Mouse (Mus musculus): ENCODE results near the gene C1qtnf6.
A peak's percentile ranks its signal among the peaks of the same experiment; 100 is the strongest.

The C1qtnf6 gene

DNA sequence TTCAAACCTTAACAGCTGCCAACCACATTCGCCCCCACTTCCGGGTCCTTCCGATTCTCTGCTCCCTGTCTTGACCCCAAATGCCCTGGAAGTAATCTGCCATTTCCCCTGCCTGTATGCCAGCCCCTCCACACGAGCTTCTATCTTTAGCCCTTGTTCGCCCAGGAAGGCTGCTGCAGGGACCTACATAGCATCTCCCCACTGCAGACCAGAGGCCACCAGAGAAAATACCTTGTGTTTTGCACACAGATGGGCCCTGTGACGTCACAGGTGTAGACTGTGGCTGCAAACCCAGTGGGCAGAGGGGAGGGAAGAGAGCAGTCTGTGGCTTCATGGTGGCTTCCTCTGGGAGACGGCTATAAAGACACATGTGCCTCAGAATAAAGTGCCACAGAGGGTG, 13.0 kb downstream of the C1qtnf6 start:
- DNase-seq (ENCODE audit: extremely low spot score, low spot score), result no peak

DNA sequence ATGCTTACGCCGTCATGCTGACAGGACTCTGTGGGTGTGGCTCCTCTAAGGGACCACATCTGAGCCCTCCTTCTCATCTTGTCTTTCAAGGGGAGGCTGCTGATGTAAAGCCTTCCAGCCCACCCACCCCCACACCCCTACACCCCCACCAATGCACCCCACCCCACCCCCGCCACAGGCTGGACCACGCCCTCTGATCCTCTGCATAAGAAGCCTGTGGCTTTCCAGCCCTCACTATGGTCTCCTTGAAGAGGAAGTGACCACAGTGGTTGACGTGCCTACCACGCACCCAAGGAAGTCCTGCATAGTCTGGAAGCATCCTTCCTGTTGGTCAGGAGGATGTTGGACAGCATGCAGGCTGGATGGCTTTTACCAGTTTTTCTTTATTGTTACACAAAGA, 15.5 kb downstream of the C1qtnf6 start:
- DNase-seq (ENCODE audit: extremely low spot score, low spot score), result no peak

DNA sequence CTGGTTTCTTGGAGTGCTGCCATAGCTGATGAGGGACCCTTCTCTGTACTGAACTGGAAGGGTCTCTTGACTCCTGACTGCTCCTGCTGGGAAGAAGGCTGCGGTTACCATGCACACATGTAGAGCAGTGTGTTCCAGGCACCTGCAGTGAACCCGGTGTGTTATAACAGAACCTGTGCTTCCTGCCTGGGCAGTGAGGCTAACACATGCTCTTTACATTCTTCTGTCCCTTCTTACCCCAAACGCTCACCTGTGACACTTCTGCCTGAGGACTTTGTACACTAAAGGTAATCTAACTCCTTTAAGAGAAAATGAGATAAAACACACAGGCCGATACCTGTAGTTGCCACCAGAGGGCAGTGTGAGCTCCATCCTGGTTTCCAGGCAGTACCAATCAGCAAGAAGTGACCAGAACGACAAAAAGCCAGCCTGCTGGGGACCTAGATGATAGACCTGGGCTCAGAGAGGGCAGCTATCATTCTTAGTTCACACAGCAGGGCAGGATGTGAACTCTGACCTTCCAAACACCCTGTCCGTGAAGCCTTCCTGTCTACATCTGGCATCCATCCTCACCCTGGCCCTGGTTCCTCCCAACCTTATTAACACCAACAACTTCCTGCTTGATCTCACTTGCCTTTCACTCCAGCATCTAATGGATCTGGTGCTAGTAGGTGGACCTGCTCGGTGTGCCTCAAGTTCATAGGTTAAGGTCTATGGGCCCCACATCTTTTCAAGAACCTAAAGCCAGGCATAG, 16.6 kb downstream of the C1qtnf6 start:
- DNase-seq (ENCODE audit: extremely low spot score, low spot score), result peak; percentile 81

DNA sequence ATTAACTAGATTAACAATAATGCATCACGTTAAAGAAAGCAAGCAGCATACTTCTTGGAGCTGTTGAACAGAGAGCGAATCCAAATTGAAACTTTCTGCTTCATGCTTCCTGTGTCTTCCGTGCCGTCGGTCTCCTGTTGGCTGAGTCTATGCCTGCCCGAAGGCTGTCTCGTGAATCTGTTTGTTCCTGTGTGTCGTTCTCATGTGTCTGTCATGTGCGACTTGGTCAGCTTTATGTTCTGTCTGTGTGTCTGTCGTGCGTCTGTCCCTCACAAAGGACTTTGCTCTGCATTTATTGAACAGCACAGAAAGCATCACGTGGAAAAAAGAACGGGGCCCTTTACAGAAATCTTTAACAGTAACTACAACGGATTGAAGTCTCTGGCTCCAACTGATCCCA, 18.2 kb downstream of the C1qtnf6 start:
- no peak for DNase-seq (ENCODE audit: extremely low spot score, low spot score)

DNA sequence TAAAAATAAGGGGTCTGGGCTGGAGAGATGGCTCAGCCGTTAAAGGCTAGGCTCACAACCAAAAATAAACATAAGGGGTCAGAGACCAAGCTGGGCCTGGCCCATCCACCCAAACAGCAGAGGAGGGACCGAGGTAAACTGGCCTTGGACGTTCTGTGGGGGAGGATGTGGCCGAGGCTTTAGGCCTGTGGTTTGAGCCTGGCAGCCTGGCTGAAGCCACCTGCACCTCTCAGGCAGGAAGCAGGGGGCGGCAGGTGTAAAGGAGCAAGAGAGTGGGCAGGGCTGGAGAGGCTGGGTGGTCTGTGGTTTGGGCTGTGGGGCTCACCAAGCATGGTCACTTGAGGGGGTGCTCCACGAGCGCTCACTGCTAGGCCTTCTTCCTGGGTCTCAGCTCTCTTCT, 19.3 kb downstream of the C1qtnf6 start:
- DNase-seq (ENCODE audit: extremely low spot score, low spot score), result no peak

DNA sequence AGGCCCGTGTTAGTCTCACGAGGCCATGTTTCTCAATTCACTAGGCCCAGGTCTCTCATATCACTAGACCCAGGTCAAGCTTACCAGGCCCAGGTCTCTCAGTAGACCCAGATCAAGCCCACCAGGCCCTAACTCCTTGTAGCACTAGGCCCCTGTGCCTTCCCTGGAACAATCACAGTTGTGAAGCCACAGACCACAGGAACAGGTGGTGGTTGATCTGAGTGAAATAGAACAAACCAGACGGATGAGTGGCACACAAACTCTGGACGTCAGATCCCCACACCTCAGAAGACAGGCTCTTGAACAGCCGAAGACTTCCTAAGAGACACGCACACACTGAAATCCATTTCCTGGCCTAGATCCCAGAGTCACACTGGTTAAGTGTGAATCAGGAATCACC, 20.5 kb downstream of the C1qtnf6 start:
- DNase-seq (ENCODE audit: extremely low spot score, low spot score), result no peak

DNA sequence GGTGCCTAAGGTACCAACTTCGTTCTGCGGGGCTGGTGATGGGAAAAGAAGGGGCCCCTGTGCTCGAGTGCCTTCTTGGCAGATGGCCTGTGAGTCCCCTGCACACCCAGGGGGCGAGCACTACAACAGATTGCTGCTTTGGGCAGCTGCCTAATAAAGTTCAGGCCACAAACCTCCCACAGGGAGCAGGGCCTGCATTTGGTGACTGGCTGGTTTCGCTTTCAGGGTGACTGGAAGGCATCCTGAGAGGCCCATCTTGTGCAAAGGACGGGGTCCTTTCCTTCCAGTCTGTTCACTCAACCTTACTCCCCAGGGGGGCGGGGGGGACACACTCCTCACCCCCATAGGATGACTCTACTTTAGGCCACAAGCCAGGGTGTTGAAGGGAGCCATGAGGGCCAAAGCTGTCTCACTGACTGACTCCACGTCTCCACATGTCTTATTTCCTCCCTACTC, 21.1 kb downstream of the C1qtnf6 start:
- peak; percentile 33 for DNase-seq (ENCODE audit: extremely low spot score, low spot score)

DNA sequence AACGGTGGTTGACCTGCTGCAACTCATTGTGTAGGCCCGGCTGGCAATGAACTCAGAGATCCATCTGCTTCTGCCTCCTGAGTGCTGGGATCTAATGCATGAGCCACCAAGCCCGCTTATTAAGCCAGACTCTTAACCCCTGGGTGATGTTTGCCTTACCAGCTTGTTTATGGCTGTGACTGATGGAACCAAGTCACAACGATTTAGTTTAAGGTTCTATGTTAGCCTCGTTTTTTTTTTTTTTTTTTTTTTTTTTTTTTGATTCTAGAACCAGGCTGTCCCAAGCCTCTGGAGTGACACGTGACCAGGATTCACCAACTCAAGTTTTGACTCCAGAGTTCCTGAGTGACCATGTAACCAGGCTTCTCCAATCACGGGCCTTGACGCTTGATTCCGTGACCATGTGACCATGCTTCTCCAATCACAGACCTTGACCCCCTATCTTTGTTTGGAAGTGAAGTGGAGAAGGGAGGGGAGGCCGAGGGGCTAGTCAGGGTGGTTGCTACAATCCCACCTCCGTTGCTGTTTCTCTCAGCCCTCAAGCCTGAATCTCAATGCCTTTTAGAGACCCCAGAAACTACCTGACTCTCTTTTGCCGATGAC, 21.8 kb downstream of the C1qtnf6 start:
- no peak for DNase-seq (ENCODE audit: extremely low spot score, low spot score)

DNA sequence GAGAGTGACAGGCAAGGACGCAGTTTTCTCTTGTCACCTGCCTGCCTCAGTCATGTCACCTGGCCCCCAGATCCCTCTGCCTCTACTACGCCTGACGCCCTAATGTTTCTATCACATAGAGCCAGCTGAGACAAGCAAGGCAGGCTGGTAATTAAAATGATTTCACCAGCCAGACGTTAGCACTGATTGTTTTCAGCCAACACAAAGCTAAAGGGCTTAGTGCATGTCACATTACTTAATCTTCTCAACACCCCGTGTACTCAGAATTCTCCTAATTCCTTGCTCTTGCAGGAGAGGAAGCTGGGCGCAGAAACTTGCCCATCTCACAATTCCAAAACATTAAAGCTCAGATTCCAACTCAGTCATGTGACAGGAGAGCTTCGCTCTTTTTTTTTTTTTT, 22.8 kb downstream of the C1qtnf6 start:
- DNase-seq (ENCODE audit: extremely low spot score, low spot score), result no peak

DNA sequence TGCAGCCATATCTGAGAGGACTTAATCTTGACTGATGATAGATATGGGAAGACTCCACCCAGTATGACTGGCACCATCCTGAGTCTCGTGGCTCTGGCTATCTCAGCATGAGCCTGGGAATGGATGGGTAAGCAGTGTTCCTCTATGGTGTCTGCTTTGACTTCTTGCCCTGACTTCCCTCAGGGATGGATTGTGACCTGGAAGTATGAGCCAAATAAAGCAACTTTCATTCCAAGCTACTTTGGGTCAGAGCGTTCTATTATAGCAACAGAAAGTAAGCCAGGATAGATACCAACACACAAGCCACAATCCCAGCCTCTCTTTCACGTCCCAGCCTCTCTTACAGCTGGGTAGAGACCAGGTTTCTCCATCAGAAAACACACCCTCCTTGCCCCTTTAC, 25.7 kb downstream of the C1qtnf6 start:
- no peak for DNase-seq (ENCODE audit: extremely low spot score, low spot score)

DNA sequence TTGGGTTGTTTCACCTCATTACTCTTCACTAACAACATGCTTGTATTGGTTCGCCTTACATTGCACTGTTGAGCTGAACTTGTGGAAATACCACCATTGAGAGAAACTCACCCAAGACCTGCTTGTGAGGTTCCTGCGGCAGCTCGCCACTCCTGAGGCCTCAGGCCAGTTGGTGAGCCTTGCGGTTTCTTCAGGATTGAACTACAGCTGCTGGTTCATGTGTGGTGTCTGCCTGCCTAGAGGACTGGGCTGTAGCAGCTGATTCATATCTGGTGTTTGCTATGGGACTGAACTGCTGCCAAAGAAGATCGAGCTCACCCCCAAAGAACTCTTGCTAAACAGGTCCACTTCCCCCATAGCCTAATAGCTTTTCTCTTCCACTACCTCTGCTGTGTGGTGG, 26.4 kb downstream of the C1qtnf6 start:
- DNase-seq (ENCODE audit: extremely low spot score, low spot score), result no peak

DNA sequence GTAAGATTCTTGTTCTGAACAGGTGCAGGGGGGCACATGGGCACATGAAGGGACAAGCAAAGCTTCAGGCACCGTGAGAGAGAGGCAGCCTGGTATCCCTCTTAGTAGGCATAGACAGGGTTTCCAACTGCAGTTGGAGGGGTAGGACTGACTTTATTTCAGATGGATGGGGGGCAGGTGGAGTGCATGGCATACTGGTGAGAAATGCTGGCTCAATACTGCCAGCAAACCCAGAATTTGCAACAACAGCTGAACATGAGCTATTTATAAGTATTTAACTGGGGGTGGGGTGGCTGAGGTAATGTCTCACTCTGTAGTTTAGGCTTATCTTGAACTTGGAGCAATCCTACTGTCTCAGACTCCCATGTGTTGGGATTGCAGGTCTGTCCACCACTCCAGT, 27.2 kb downstream of the C1qtnf6 start:
- no peak for DNase-seq (ENCODE audit: extremely low spot score, low spot score)

DNA sequence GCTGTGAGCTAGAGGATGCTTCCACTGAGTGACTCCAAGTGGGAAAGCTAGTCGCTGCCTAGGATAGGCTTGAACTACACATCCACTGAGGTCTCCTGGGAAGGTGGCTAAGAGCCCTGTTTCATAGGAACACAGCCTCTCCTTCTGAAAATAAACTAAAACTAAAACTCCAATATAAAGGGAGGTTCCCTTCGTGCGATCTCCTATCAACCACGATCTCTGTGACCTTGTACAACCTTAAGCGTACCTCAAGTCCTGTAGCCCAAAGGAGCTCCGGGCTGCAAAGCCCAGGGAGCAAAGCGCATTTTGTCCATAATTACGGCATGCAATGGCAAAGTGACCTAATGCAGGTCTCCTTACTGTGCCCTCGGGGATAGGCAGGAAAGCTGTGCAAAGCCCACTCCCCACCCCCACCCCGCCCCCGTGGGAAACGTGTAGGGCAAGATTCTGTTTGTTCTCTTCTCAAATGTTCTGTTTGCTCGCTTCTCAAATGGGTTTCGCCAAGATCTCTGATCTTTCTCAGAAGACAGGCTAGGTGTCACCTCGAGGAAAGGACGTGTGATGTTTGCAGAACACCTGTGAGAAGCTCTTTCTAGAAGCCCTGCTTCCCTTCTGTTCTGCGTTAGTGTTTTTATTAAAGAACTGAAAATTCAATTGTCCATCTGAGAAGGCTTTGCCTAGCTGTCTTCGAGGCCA, 28.6 kb downstream of the C1qtnf6 start:
- no peak for DNase-seq (ENCODE audit: extremely low spot score, low spot score)

DNA sequence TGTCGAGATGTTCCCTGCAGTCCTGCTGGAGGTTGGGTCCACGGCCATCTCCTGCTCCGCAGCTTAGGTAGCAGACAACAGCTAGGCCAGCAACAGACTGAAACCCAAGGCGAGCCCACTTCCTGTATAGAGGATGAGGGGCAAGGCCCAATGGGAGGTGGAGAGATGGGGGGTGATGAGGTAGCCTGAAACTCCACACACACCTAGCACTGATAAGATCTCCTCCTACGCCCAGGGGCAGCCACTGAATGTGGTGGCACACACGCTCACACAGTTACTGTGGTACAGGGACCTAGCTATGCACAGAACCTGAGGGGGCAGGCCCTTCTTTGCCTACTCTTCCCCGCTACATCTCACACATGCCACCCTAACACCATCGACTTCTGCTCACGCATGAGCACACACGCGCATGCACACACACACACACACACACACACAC, 36.2 kb downstream of the C1qtnf6 start, which contains the start of gene Il2rb:
Gene Il2rb (minus strand): TSS at position 304 of the 439 bp plus-strand sequence.
- no peak for DNase-seq (ENCODE audit: extremely low spot score, low spot score)

DNA sequence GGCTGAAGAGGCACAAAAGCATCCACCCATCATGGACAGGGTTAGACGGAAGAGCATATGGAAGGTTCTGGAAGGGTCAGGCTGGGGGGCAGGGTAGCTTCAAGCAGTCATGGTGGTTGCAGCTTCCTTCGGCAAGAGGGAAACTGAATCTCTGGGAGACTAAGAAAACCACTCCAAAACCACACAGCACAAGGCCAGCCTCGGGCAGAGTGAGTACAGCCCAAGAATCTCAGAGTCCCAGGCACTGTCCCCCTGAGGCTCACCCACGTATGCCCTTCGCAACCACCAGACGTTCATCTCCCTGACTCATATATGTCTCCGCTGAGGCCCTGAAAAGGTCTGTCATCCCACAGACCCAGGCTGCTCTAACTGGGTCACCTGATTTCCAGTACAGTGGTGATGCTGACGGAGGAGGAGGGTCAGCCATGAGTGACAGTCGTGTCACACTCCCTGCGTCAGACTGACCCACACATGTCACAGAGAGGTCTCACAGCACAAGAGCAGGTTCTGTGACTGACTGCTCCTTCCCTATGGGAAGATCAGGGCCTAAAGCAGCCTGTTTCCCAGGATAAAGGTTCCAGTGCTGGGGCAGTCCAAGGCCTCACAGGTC, 37.7 kb downstream of the C1qtnf6 start:
- no peak for DNase-seq (ENCODE audit: extremely low spot score, low spot score)

DNA sequence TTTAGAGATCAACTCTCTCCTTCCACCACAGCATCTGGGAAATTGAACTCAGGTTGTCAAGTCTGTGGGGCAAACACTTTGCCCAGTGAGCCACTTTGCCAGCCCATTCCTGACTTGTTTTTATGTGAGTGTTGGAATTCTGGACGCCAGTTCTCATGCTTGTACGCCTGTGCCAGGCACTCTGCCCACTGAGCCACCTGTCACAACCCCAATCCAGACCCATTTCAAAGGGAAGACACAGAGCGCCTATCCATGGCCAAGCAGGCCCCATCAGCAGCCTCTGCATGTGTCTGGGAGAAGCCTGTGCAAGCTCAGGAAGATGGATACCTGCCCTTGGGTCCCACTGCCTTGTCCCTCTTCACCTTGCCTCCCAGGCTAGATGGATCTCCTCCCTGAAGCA, 39.9 kb downstream of the C1qtnf6 start:
- no peak for DNase-seq (ENCODE audit: extremely low spot score, low spot score)

DNA sequence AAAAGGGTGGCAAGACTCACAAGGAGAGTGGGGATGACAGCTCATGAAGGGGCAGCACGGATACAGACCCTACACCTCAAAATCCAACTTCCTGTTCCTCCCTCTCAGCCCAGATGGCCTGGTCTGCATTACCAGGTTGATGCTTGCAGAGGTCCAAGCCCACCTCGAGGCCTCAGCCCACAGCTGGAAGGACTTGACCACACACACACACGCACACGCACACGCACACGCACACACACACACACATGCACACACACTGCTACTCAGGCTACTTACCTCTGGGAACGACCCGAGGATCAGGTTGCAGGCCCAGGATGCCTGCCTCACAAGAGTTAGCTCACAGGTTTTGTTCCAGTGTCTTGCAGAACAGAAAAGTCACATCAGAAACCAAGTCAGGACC, 41.3 kb downstream of the C1qtnf6 start:
- no peak for DNase-seq (ENCODE audit: extremely low spot score, low spot score)

DNA sequence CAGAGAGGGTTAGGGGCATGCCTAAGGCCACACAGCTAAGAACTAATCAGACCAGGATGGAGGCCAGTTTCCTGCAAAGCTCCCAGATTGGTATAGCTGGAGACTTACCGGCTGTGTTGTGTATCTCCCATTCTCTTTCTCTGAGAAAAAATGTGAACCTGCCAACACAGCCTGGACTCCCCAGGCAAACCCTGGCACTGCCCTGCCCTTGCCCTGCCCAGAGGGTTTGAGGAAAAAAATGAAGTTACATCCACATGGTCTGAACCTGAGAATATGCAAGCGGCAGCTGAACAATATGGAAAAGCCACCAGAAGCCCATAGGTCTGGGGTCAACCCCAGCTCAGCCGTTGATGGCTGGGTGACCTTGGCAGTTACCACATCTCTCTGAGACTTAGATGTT, 42.0 kb downstream of the C1qtnf6 start:
- DNase-seq (ENCODE audit: extremely low spot score, low spot score), result no peak

DNA sequence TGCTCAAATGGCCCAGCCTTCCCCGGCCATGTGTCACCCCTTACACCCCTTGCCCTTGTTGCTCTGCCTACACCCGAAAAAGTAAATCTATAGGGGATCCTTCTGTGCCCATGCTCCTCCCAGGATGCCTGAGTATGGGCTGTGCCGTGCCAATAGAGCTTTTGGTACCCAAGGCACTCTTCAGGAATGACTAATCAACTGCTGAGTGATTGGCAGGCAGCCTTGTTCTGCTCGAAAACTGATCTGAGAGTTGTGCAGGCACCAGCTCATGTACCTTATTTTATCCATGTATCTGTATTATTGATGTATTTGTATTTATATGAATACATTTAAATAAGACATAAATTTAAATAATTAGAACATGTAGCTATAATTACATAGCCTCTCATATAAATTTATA, 44.1 kb downstream of the C1qtnf6 start:
- DNase-seq (ENCODE audit: extremely low spot score, low spot score), result no peak

DNA sequence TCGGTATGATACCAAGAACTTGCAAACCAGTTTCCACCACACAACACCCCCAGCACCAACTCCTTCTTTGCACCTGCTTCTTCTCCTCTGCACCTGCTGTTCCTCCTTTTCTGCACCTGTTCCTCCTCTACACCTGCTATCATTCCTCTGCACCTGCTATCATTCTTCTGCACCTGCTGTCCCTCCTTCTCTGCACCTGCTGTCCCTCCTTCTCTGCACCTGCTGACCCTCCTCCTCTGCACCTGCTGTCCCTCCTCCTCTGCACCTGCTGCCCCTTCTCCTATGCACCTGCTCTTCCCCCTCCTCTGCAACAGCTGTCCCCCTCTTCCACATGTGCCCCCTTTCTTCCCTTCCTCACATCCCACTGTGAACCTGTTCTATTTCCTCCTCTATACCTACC, 44.7 kb downstream of the C1qtnf6 start:
- no peak for DNase-seq (ENCODE audit: extremely low spot score, low spot score)

DNA sequence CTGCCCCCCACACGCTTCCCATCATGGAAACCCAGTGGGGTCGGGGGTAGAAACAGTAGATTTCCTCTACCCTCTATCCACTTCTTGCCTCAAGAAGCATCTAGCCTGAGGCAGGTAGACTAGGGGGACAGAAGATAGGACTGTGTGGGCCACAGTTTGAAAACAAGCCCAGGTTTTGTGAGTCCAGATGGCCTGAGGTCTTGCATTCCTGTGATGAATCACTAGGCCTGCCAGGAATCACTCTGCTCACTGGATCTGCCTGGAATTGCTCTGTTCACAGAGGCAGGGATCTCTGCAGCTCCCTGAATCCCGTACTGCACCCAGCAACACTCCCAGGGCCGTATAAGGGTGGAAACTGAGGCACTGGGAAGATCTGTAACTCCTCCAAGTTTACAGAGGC, 47.9 kb downstream of the C1qtnf6 start:
- no peak for DNase-seq (ENCODE audit: extremely low spot score, low spot score)

DNA sequence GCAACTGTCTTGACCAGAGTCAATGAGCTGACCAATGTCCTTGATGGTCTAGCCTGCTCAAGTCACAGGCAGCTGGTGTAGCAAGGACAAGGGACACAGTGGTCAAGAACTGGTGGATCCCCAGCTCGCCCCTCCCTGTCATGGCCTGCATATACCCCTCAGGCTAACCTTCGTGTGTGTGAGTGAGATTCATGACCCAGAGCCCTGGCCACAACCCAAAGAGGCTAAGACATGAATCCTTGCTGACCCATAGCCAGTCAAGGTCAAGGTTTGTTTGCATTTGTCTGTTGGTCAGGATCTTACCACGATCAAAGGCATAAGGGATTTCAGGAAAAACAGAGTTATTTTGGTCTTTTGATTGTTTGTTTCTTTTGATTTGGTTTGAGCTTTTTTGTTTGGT, 48.7 kb downstream of the C1qtnf6 start:
- no peak for DNase-seq (ENCODE audit: extremely low spot score, low spot score)
